Mouse (Mus musculus) bone marrow macrophage, adult 2 months (primary cell): ENCODE measurements at regions not wholly inside any gene's neighbourhood (a gene's known extent, or its start where the extent isn't known, plus 50 kb on each side); places are given as distances from the start of the nearest gene placed in this dataset.

Experiments
- CTCF ChIP-seq: IDR thresholded peaks from 2 replicates; pipeline ENCODE4 v1.5.1; 2012; ENCODE audit warnings: low read depth, mild to moderate bottlenecking, low read length, moderate library complexity
- POLR2A ChIP-seq: IDR thresholded peaks from 2 replicates; pipeline ENCODE4 v1.6.1; 2012; ENCODE audit warnings: mild to moderate bottlenecking, low read depth, low read length, borderline replicate concordance

DNA sequence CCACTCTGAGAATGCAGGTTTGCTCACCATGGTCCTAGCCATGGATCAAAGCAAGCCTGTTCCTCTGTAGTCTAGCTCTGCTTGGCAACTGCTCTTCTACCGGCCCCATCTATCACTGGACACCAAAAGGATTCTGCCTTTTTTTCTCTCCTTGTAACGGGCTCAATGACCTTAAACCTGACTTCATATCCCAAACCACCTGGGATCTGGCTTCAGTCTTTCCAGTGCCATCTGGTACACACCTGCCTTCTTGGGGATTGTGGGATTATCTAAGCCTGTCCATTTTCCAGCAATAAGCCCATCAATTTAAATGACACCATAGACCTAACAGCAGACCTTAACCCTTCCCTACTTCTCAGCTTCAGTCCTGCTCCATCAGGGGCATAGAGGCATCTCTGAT is 179.6 kb upstream of the Daam1 start:
- TF ChIP-seq POLR2A (no peak), CTCF (no peak)
